Mouse (Mus musculus) heart, embryonic 11.5 days (tissue): ENCODE data around the gene Meaf6. TPM values are rescaled to one million over a fixed set of nuclear protein-coding genes. Genes with fewer than 3 reads are reported as not detected.
A peak's percentile ranks its signal among the peaks of the same experiment; 100 is the strongest.

Source experiments
- ATAC-seq: fragments of 200-750 bp; cut with Nextera tagmentation; replicated peaks from 2 replicates; pipeline ENCODE4 v1.8.0; 2017; ENCODE audit warnings: moderate library complexity; ENCODE audit not compliant: insufficient number of reproducible peaks, low FRiP score, low TSS enrichment
- H3K27ac ChIP-seq: fragments of 300-500 bp; sonication (generic); 2 replicates; pipeline ENCODE4 v1.5.1; 2014; ENCODE audit warnings: mild to moderate bottlenecking, low read depth, low read length
- H3K27me3 ChIP-seq: fragments of 300-500 bp; sonication (generic); 2 replicates; pipeline ENCODE4 v1.6.1; 2014; ENCODE audit warnings: mild to moderate bottlenecking, low read length, mixed read lengths; ENCODE audit not compliant: control insufficient read depth, insufficient read depth
- H3K36me3 ChIP-seq: fragments of 300-500 bp; sonication (generic); 2 replicates; pipeline ENCODE4 v1.6.1; 2014; ENCODE audit warnings: mild to moderate bottlenecking, low read length, moderate library complexity, mixed read lengths; ENCODE audit not compliant: control insufficient read depth, insufficient read depth
- H3K4me1 ChIP-seq: fragments of 300-500 bp; sonication (generic); 2 replicates; pipeline ENCODE4 v1.6.1; 2014; ENCODE audit warnings: low read length; ENCODE audit not compliant: control insufficient read depth, insufficient read depth
- H3K4me2 ChIP-seq: fragments of 300-500 bp; sonication (generic); 2 replicates; pipeline ENCODE4 v1.6.1; 2014; ENCODE audit warnings: mild to moderate bottlenecking, moderate library complexity
- H3K4me3 ChIP-seq: fragments of 300-500 bp; sonication (generic); 2 replicates; pipeline ENCODE4 v1.5.1; 2014; ENCODE audit warnings: low read depth, low read length
- H3K9ac ChIP-seq: fragments of 300-500 bp; sonication (generic); 2 replicates; pipeline ENCODE4 v1.6.1; 2014; ENCODE audit warnings: mild to moderate bottlenecking, low read depth, low read length, moderate library complexity
- H3K9me3 ChIP-seq: fragments of 300-500 bp; sonication (generic); replicated peaks from 2 replicates; pipeline ENCODE4 v1.6.1; 2016; ENCODE audit warnings: low read length; ENCODE audit not compliant: control insufficient read depth
- WGBS: fragments of 180-500 bp; shearing (Covaris S2); extraction: QIAGEN DNeasy Blood & Tissue Kit; methylation state at CpG from one replicate; pipeline ENCODE4 v1.1.7; 2014; ENCODE audit not compliant: insufficient replicate concordance; 5-methylcytosine and 5-hydroxymethylcytosine counted together
- polyA plus RNA-seq: library from polyadenylated mRNA; unstranded; fragments of >200 nt; fragmentation: Nextera tagmentation; extraction: Ambion mirVana; gene quantifications from 2 replicates; pipeline ENCODE4 v1.2.1, GENCODE M21; 2014

Gene Meaf6
- polyA plus RNA-seq, 1 experiment from 2014 or later = 55.4 TPM

DNA sequence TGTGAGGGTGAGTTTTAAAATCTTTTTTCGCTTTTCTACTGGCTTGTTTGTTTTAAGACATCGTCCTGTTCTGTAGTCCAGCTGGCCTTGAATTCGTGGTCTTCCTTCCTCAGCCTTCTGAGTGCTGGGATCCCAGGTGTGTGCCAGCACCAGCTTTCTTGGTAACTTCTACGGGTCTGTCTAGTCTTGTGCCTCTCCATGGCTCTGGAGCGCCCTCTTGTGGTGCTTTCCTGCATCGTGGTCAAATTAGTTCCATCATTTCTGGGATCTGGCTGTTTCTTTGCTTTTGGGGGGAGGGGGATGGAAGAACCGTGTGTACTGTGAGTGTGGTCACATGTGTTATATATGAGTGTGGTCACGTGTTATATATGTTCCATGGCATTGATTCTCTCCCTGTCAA lies 14.5 kb downstream of the Meaf6 start:
- peaks cover 6% of the 10 kb centered on the region; the same call in 1 of the 2 replicates for H3K36me3 ChIP-seq
- no peaks in the 10 kb centered on the region for H3K9me3 ChIP-seq
- H3K27me3 ChIP-seq = no peaks in the 10 kb centered on the region
- no peak overlapping the region for H3K4me2 ChIP-seq
- no peak overlapping the region for H3K27ac ChIP-seq
- H3K4me3 ChIP-seq = no peak overlapping the region
- ATAC-seq = 0 out of 2 replicates have a peak, but pooled peaks have one; percentile 14
- H3K9ac ChIP-seq = no peak overlapping the region
- no peaks in the 10 kb centered on the region for H3K4me1 ChIP-seq
- WGBS = 8% methylated on average over 8 of the region's 8 CpGs

GRCm38 (mm10) chr4:125101334-125101733 lies 16.4 kb downstream of the Meaf6 start:
- no peak overlapping the region for H3K9ac ChIP-seq
- H3K36me3 ChIP-seq = peaks cover 10% of the 10 kb centered on the region; the same call in 1 of the 2 replicates
- H3K9me3 ChIP-seq = no peaks in the 10 kb centered on the region
- H3K4me1 ChIP-seq = 0 out of 2 replicates have a peak, but pooled peaks cover 6% of the 10 kb centered on the region
- WGBS = 76% methylated on average over 13 of the region's 13 CpGs
- H3K4me2 ChIP-seq = no peak overlapping the region
- no peak for ATAC-seq
- no peak overlapping the region for H3K4me3 ChIP-seq
- H3K27me3 ChIP-seq = no peaks in the 10 kb centered on the region
- H3K27ac ChIP-seq = no peak overlapping the region

- no peak for ATAC-seq
- peaks cover 13% of the 10 kb centered on the region for H3K36me3 ChIP-seq
- 71% methylated on average over 9 of the region's 9 CpGs for WGBS
These were observed 20.4 kb downstream of the Meaf6 start for GRCm38 (mm10) chr4:125105354-125105753.

GRCm38 (mm10) chr4:125114638-125115037 lies 29.7 kb downstream of the Meaf6 start:
- 0 out of 2 replicates have a peak, but pooled peaks cover 2% of the 10 kb centered on the region for H3K36me3 ChIP-seq
- no peaks in the 10 kb centered on the region for H3K27me3 ChIP-seq
- H3K4me2 ChIP-seq = peak overlapping the region; percentile 20; the same call in 1 of the 2 replicates
- no peaks in the 10 kb centered on the region for H3K9me3 ChIP-seq
- H3K27ac ChIP-seq = no peak overlapping the region
- no peak overlapping the region for H3K4me3 ChIP-seq
- WGBS = 9% methylated on average over 6 of the region's 6 CpGs
- H3K4me1 ChIP-seq = peaks cover 9% of the 10 kb centered on the region; the same call in 1 of the 2 replicates
- no peak for ATAC-seq
- H3K9ac ChIP-seq = peak overlapping the region; percentile 39

More at GRCm38 (mm10) chr4:125105354-125105753, 20.4 kb downstream of the Meaf6 start:
- Histone ChIP-seq H3K9me3 (no peaks in the 10 kb centered on the region), H3K27ac (0 out of 2 replicates have a peak overlapping the region, but pooled peaks have one; percentile 7), H3K4me2 (no peak overlapping the region), H3K4me3 (no peak overlapping the region), H3K27me3 (no peaks in the 10 kb centered on the region), H3K9ac (no peak overlapping the region), H3K4me1 (0 out of 2 replicates have a peak, but pooled peaks cover 6% of the 10 kb centered on the region)

- Histone ChIP-seq H3K4me3 (no peak overlapping the region), H3K9me3 (no peaks in the 10 kb centered on the region), H3K4me2 (no peak overlapping the region), H3K9ac (peak overlapping the region; percentile 39), H3K27ac (no peak overlapping the region), H3K27me3 (no peaks in the 10 kb centered on the region), H3K4me1 (peaks cover 9% of the 10 kb centered on the region; the same call in 1 of the 2 replicates), H3K36me3 (0 out of 2 replicates have a peak, but pooled peaks cover 2% of the 10 kb centered on the region)
- ATAC-seq = no peak
- WGBS = 72% methylated on average over 4 of the region's 4 CpGs
These were observed 30.1 kb downstream of the Meaf6 start for GRCm38 (mm10) chr4:125115081-125115480.

DNA sequence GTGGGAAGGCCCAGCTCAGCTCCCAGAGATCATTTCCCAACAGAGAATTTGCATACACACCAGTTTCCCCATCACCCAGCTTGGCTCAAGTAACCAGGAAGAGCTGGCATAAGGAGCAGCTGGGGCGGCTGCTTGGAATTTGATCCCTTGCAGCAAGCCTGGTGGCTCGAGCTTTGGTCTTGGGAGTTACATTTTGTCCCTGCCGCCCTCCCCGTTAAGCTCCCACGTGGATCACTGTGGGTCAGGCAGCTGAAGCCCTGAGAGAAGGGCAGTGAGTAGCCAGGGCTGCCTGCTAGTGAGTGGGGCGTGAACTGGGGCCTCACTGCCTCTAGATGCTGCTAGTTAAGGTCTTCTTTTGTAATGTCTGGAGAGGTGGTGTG lies 30.8 kb downstream of the Meaf6 start:
- ATAC-seq = no peak
- peaks cover 9% of the 10 kb centered on the region; the same call in 1 of the 2 replicates for H3K4me1 ChIP-seq
- WGBS = 45% methylated on average over 6 of the region's 6 CpGs
- H3K27ac ChIP-seq = no peak overlapping the region
- H3K4me2 ChIP-seq = no peak overlapping the region
- no peaks in the 10 kb centered on the region for H3K36me3 ChIP-seq
- no peaks in the 10 kb centered on the region for H3K27me3 ChIP-seq
- H3K9ac ChIP-seq = 0 out of 2 replicates have a peak overlapping the region, but pooled peaks have one; percentile 3
- H3K4me3 ChIP-seq = no peak overlapping the region
- H3K9me3 ChIP-seq = no peaks in the 10 kb centered on the region

DNA sequence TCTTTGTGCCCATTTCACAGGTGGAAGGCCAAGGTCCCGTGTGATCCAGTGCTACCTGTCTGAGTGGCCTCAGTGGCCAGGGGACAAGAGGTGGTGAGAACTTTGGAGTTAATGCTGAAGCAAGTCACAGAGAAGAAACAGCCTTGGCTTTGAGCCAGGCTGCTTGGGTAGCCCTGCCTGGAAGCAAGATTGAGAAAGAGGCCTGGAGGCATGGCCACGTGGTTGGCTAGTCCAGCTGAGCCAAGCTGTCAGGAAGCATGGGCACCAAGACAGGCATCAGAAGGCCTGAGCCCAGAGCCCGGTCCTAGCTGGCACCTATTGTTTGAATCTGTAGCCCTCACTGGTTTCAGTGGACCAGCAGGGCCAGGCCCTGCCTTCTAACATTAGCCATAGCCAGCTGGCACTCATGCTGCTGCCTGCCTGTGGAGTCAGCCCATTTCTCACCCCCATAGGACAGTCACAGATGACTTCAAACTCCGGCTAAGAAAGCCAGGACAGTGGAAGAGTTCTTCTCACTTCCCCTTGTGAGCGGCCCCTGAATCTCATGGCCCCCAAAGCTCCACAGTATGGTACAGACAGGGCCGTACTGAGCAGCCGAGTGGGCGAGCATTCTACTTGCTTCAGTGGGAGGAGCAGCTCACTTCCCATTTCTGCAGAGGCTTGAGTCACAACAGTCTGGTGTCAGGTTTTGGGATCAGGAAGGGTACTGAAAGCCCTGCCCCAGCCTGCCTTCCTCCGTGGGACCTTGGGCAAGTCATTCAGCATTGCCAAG lies 31.3 kb downstream of the Meaf6 start:
- no peak for ATAC-seq
- Histone ChIP-seq H3K4me3 (no peak overlapping the region), H3K4me2 (no peak overlapping the region), H3K4me1 (peaks cover 9% of the 10 kb centered on the region; the same call in 1 of the 2 replicates), H3K9ac (0 out of 2 replicates have a peak overlapping the region, but pooled peaks have one; percentile 3), H3K27me3 (no peaks in the 10 kb centered on the region), H3K9me3 (no peaks in the 10 kb centered on the region), H3K27ac (no peak overlapping the region), H3K36me3 (no peaks in the 10 kb centered on the region)
- WGBS = 76% methylated on average over 9 of the region's 9 CpGs

DNA sequence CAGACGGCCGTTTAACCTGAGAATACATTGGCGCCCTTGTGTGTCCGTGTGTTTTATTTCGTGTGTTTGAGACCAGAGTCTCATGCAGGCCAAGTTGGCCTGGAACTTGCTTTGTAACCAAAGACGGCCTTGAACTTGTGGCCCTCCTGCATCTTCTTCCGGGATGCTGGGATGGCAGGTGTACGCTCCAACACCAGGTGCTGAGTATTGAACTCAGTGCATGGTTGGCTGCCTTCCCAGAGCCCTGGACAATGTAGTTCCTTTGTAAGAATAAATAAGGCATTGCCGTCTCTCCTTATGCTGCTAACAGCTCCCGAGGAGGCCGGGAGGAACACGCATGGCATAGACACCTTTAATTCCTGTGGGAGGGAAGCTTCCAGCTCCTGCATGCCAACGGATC lies 32.0 kb downstream of the Meaf6 start:
- Histone ChIP-seq H3K9me3 (no peaks in the 10 kb centered on the region), H3K4me3 (no peak overlapping the region), H3K36me3 (no peaks in the 10 kb centered on the region), H3K27ac (no peak overlapping the region), H3K4me1 (peaks cover 9% of the 10 kb centered on the region; the same call in 1 of the 2 replicates), H3K9ac (no peak overlapping the region), H3K4me2 (no peak overlapping the region), H3K27me3 (no peaks in the 10 kb centered on the region)
- WGBS = 84% methylated on average over 13 of the region's 13 CpGs
- no peak for ATAC-seq
